Mouse (Mus musculus): Measurements from ENCODE around the gene Myo9b. TPM values are rescaled to one million over a fixed set of nuclear protein-coding genes. Genes with fewer than 3 reads are reported as not detected.

Gene Myo9b
- 24.4 TPM for polyA plus RNA-seq (2017; shearing (Covaris generic))

GRCm38 (mm10) chr8:71272286-71273150 is at the start of gene Myo9b, which contains the start of gene Haus8:
Gene Myo9b (plus strand): TSS chr8:71272714.
Gene Haus8 (minus strand): TSS chr8:71272934.

GRCm38 (mm10) chr8:71366771-71367528 is 94.4 kb downstream of the Myo9b start, which contains the start of gene Use1:
Gene Use1 (plus strand): TSS chr8:71366848.

GRCm38 (mm10) chr8:71371236-71371848 is 98.8 kb downstream of the Myo9b start, which contains the start of gene Ocel1:
Gene Ocel1 (plus strand): TSS chr8:71371298.

GRCm38 (mm10) chr8:71381421-71381970 is 109.0 kb downstream of the Myo9b start, which contains the start of gene Nr2f6:
Gene Nr2f6 (minus strand): TSS chr8:71381960.

GRCm38 (mm10) chr8:71395629-71396028 is 123.1 kb downstream of the Myo9b start, which contains the start of gene Ushbp1:
Gene Ushbp1 (minus strand): TSS chr8:71395802.

GRCm38 (mm10) chr8:71396639-71397305 is 124.3 kb downstream of the Myo9b start, which contains the start of gene Babam1:
Gene Babam1 (plus strand): TSS chr8:71396861.

GRCm38 (mm10) chr8:71405401-71406098 is 133.0 kb downstream of the Myo9b start, which contains the start of gene Ankle1:
Gene Ankle1 (plus strand): TSS chr8:71406010.

Other genes starting within 250 kb of the Myo9b start
- 32.5 TPM for gene Haus8, start 220 bp downstream of the Myo9b start, polyA plus RNA-seq (2017; shearing (Covaris generic))
- 210 TPM for gene Use1, start 94.1 kb downstream of the Myo9b start, polyA plus RNA-seq (2017; shearing (Covaris generic))
- 5.3 TPM for gene Ocel1, start 98.6 kb downstream of the Myo9b start, polyA plus RNA-seq (2017; shearing (Covaris generic))
- gene Nr2f6, start 109.2 kb downstream of the Myo9b start, polyA plus RNA-seq (2017; shearing (Covaris generic)): not detected
- 0.11 TPM for gene Ushbp1, start 123.1 kb downstream of the Myo9b start, polyA plus RNA-seq (2017; shearing (Covaris generic))
- 126 TPM for gene Babam1, start 124.1 kb downstream of the Myo9b start, polyA plus RNA-seq (2017; shearing (Covaris generic))
- gene Ankle1, start 133.3 kb downstream of the Myo9b start, polyA plus RNA-seq (2017; shearing (Covaris generic)): 0.68 TPM
- gene Abhd8, start 190.9 kb downstream of the Myo9b start, polyA plus RNA-seq (2017; shearing (Covaris generic)): 73.3 TPM
- gene Mrpl34, start 192.2 kb downstream of the Myo9b start, polyA plus RNA-seq (2017; shearing (Covaris generic)): 93.2 TPM
- 64.2 TPM for gene Dda1, start 196.5 kb downstream of the Myo9b start, polyA plus RNA-seq (2017; shearing (Covaris generic))
- 0.14 TPM for gene Ano8, start 213.2 kb downstream of the Myo9b start, polyA plus RNA-seq (2017; shearing (Covaris generic))
- 3.4 TPM for gene Gtpbp3, start 215.4 kb downstream of the Myo9b start, polyA plus RNA-seq (2017; shearing (Covaris generic))
- gene Plvap, start 239.0 kb downstream of the Myo9b start, polyA plus RNA-seq (2017; shearing (Covaris generic)): not detected

All from CD4-positive, CD25-positive, alpha-beta regulatory T cell, adult 9 weeks (primary cell).